Mouse (Mus musculus): ENCODE data around the gene Crybg2.
A peak's percentile ranks its signal among the peaks of the same experiment; 100 is the strongest.

Crybg2 gene

GRCm38 (mm10) chr4:134060135-134060865 lies at the start of gene Crybg2:
Gene Crybg2, plus strand, starts transcription at chr4:134060815.
- no peak for DNase-seq (ENCODE audit: extremely low read depth, insufficient read length, low spot score)

- DNase-seq (ENCODE audit: extremely low read depth, insufficient read length, low spot score) = no peak
Observed at GRCm38 (mm10) chr4:134011450-134012414, 48.9 kb upstream of the Crybg2 start.

- no peak for DNase-seq (ENCODE audit: extremely low read depth, insufficient read length, low spot score)
Observed at GRCm38 (mm10) chr4:134012858-134013528, 47.6 kb upstream of the Crybg2 start.

GRCm38 (mm10) chr4:134016208-134016607 lies 44.4 kb upstream of the Crybg2 start:
- DNase-seq (ENCODE audit: extremely low read depth, insufficient read length, low spot score) = no peak

GRCm38 (mm10) chr4:134016767-134017166 lies 43.8 kb upstream of the Crybg2 start:
- no peak for DNase-seq (ENCODE audit: extremely low read depth, insufficient read length, low spot score)

- no peak for DNase-seq (ENCODE audit: extremely low read depth, insufficient read length, low spot score)
Observed at GRCm38 (mm10) chr4:134017201-134017865, 43.3 kb upstream of the Crybg2 start.

GRCm38 (mm10) chr4:134018038-134018778 lies 42.4 kb upstream of the Crybg2 start:
- DNase-seq (ENCODE audit: extremely low read depth, insufficient read length, low spot score) = no peak

- no peak for DNase-seq (ENCODE audit: extremely low read depth, insufficient read length, low spot score)
Observed at GRCm38 (mm10) chr4:134018779-134019145, 41.9 kb upstream of the Crybg2 start, which contains the start of gene Lin28a. Gene Lin28a, minus strand, starts transcription at chr4:134018841.

- no peak for DNase-seq (ENCODE audit: extremely low read depth, insufficient read length, low spot score)
Observed at GRCm38 (mm10) chr4:134019210-134019609, 41.4 kb upstream of the Crybg2 start.

- no peak for DNase-seq (ENCODE audit: extremely low read depth, insufficient read length, low spot score)
Observed at GRCm38 (mm10) chr4:134019641-134020351, 40.8 kb upstream of the Crybg2 start.

- DNase-seq (ENCODE audit: extremely low read depth, insufficient read length, low spot score) = no peak
Observed at GRCm38 (mm10) chr4:134020621-134021020, 40.0 kb upstream of the Crybg2 start.

GRCm38 (mm10) chr4:134025802-134026201 lies 34.8 kb upstream of the Crybg2 start:
- no peak for DNase-seq (ENCODE audit: extremely low read depth, insufficient read length, low spot score)

- peak; percentile 34 for DNase-seq (ENCODE audit: extremely low read depth, insufficient read length, low spot score)
Observed at GRCm38 (mm10) chr4:134035953-134036352, 24.7 kb upstream of the Crybg2 start.

- DNase-seq (ENCODE audit: extremely low read depth, insufficient read length, low spot score) = no peak
Observed at GRCm38 (mm10) chr4:134041317-134042123, 19.1 kb upstream of the Crybg2 start.

- DNase-seq (ENCODE audit: extremely low read depth, insufficient read length, low spot score) = no peak
Observed at GRCm38 (mm10) chr4:134043041-134043440, 17.6 kb upstream of the Crybg2 start.

- DNase-seq (ENCODE audit: extremely low read depth, insufficient read length, low spot score) = no peak
Observed at GRCm38 (mm10) chr4:134047648-134048047, 13.0 kb upstream of the Crybg2 start.

- DNase-seq (ENCODE audit: extremely low read depth, insufficient read length, low spot score) = no peak
Observed at GRCm38 (mm10) chr4:134051912-134052311, 8.7 kb upstream of the Crybg2 start.

- no peak for DNase-seq (ENCODE audit: extremely low read depth, insufficient read length, low spot score)
Observed at GRCm38 (mm10) chr4:134052560-134052959, 8.1 kb upstream of the Crybg2 start.

Measured in 3134 (cell line).